Mouse (Mus musculus) liver, postnatal 0 days (tissue): ENCODE data around the gene Rgsl1.

Experiments
- CTCF ChIP-seq: sonication (generic); IDR thresholded peaks from 2 replicates; pipeline ENCODE4 v1.5.1; 2016; ENCODE audit warnings: antibody characterized with exemption, low read depth
- EP300 ChIP-seq: IDR thresholded peaks from 2 replicates; pipeline ENCODE4 v1.6.1; 2016; ENCODE audit warnings: antibody characterized with exemption, low read depth, mild to moderate bottlenecking

GRCm38 (mm10) chr1:153750054-153750453 is 93.9 kb downstream of the Rgsl1 start:
- TF ChIP-seq EP300 (peak; percentile 94), CTCF (no peak)
